In the genomic region with DNA sequence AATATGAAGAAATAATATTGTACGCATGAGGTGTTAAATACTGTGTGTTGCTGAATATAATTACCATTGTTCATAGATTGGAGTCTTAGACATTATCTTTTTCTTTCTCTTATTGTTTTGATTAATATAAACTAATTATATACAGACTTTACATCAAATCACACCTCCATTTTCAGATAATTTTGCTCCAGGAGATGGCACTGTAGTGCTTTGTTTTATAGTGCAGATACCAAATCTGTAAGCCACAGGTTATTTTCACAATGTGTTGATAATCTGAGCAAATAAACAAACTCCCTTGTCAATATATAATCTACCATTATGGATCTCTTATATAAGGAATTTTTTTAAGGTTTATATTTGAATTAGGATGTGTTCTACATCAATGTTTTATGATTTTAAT, we compare ENCODE assay signal across 22 mouse cellular contexts.
A peak's percentile ranks its signal among the peaks of the same experiment; 100 is the strongest.
DNase-seq lines count a peak whose midpoint lies in the region; ATAC-seq and TF ChIP-seq lines count a peak whose summit lies in the region.
"Had no signal": no experiment of that assay in that cellular context is flagged by ENCODE, and none has a peak within 500 bp of the region (broad histone marks: within the 10 kb centered on the region; RNA-seq: fewer than 3 reads in every experiment).

No protein-coding gene starts in this region.

- H3K36me3 ChIP-seq in forebrain, postnatal 0 days (ENCODE audit: insufficient read depth): no peaks in the 10 kb centered on the region
- H3K36me3 ChIP-seq in forebrain, embryonic 15.5 days: no peaks in the 10 kb centered on the region
- H3K36me3 ChIP-seq: heart, embryonic 12.5 days; limb, embryonic 10.5 days; liver, embryonic 15.5 days had no signal

- no peaks in the 10 kb centered on the region for H3K27me3 ChIP-seq in forebrain, postnatal 0 days (ENCODE audit: insufficient read depth, low read length)
- no peaks in the 10 kb centered on the region for H3K27me3 ChIP-seq in forebrain, embryonic 15.5 days
- H3K27me3 ChIP-seq: forebrain, embryonic 13.5 days; heart, embryonic 12.5 days; liver, embryonic 15.5 days had no signal

- no peak for ATAC-seq in forebrain, postnatal 0 days
- no peak for ATAC-seq in forebrain, embryonic 15.5 days (replicated peaks)
- ATAC-seq: activated CD4-positive, CD25-positive, alpha-beta regulatory T cell, adult 4 months; forebrain, embryonic 13.5 days; inflammation-experienced regulatory T-cells, adult 6 months; lung, postnatal 0 days had no signal

- H3K4me1 ChIP-seq in forebrain, postnatal 0 days (ENCODE audit: insufficient read depth): no peaks in the 10 kb centered on the region
- no peaks in the 10 kb centered on the region for H3K4me1 ChIP-seq in forebrain, embryonic 15.5 days
- H3K4me1 ChIP-seq: forebrain, embryonic 13.5 days; heart, embryonic 12.5 days; liver, embryonic 15.5 days had no signal

- no peak overlapping the region for H3K4me2 ChIP-seq in forebrain, postnatal 0 days (ENCODE audit: low read depth)
- no peak overlapping the region for H3K4me2 ChIP-seq in forebrain, embryonic 15.5 days (replicated peaks)
- H3K4me2 ChIP-seq: forebrain, embryonic 13.5 days; heart, embryonic 12.5 days; liver, embryonic 15.5 days had no signal

- no peaks in the 10 kb centered on the region for H3K9me3 ChIP-seq in forebrain, postnatal 0 days (ENCODE audit: low read length)
- H3K9me3 ChIP-seq in forebrain, embryonic 15.5 days: no peaks in the 10 kb centered on the region
- H3K9me3 ChIP-seq: forebrain, embryonic 13.5 days; heart, embryonic 12.5 days; limb, embryonic 10.5 days; liver, embryonic 15.5 days had no signal

- TF ChIP-seq CTCF in forebrain, postnatal 0 days (IDR thresholded peaks at IDR 0.05; ENCODE audit: low read depth): peak; percentile 39

- peak; percentile 50 for DNase-seq in forebrain, postnatal 0 days
- peak; percentile 16 for DNase-seq in layer of hippocampus, adult 9-10 months (ENCODE audit: low spot score)
- DNase-seq in layer of hippocampus, adult 8-10 months (ENCODE audit: low spot score in 2 of 2): no peak
- DNase-seq in Muller cell, postnatal 12 days (ENCODE audit: inconsistent ontology term): peak; percentile 2
- DNase-seq in retina, embryonic 14.5 days (ENCODE audit: low spot score): peak; percentile 6
- no peak for DNase-seq in yolk sac, embryonic 10.5 days (ENCODE audit: low spot score)
- DNase-seq: adrenal gland, adult 8-10 months; gastrocnemius, postnatal 14 days; heart, adult 18-20 months; heart, postnatal 10 days; kidney, adult 18-20 months; liver; right cerebral cortex, postnatal 14 days had no signal

- H3K27ac ChIP-seq in forebrain, postnatal 0 days (ENCODE audit: low read depth, low read length): no peak overlapping the region
- no peak overlapping the region for H3K27ac ChIP-seq in forebrain, embryonic 15.5 days (replicated peaks)
- H3K27ac ChIP-seq: forebrain, embryonic 13.5 days; limb, embryonic 10.5 days; liver, embryonic 15.5 days; macrophage had no signal

- no peak overlapping the region for H3K4me3 ChIP-seq in forebrain, postnatal 0 days (ENCODE audit: low read depth, low read length)
- no peak overlapping the region for H3K4me3 ChIP-seq in forebrain, embryonic 15.5 days
- H3K4me3 ChIP-seq: forebrain, embryonic 13.5 days; heart, embryonic 12.5 days; limb, embryonic 10.5 days; liver, embryonic 15.5 days had no signal

- no peak overlapping the region for H3K9ac ChIP-seq in forebrain, postnatal 0 days
- H3K9ac ChIP-seq in forebrain, embryonic 15.5 days (replicated peaks): no peak overlapping the region
- H3K9ac ChIP-seq: forebrain, embryonic 13.5 days; heart, embryonic 12.5 days; liver, embryonic 15.5 days had no signal

- 90% methylated on average over 1 of the region's 1 CpGs for WGBS in forebrain, postnatal 0 days
- 91% methylated on average over 1 of the region's 1 CpGs for WGBS in forebrain, embryonic 15.5 days

Comparison
In these comparisons a context has a peak if more than half of its experiments do, and no peak if none do; other contexts are left out.
1. DNase-seq: peak in forebrain, postnatal 0 days (single experiment), layer of hippocampus, adult 9-10 months (single experiment), Muller cell, postnatal 12 days (single experiment) and retina, embryonic 14.5 days (single experiment); none in layer of hippocampus, adult 8-10 months (0 of 2) and yolk sac, embryonic 10.5 days (single experiment).